Mouse (Mus musculus) intestine, embryonic 14.5 days (tissue): ENCODE results near the gene Krtap8-1. TPM values are rescaled to one million over a fixed set of nuclear protein-coding genes. Genes with fewer than 3 reads are reported as not detected.

ENCODE experiments used
- ATAC-seq: fragments of 200-750 bp; cut with Nextera tagmentation; replicated peaks from 2 replicates; pipeline ENCODE4 v1.8.0; 2017; ENCODE audit warnings: low read depth, moderate number of reproducible peaks, moderate TSS enrichment, moderate library complexity; ENCODE audit not compliant: low FRiP score, low TSS enrichment
- DNase-seq: peaks from one replicate; pipeline ENCODE4 v3.0.0-alpha.2; 2018; ENCODE audit warnings: low spot score
- H3K27ac ChIP-seq: fragments of 300-500 bp; sonication (generic); 2 replicates; pipeline ENCODE4 v1.5.1; 2014; ENCODE audit warnings: low read depth, mild to moderate bottlenecking, control low read depth
- H3K27me3 ChIP-seq: fragments of 300-500 bp; sonication (generic); replicated peaks from 2 replicates; pipeline ENCODE4 v1.6.1; 2014; ENCODE audit warnings: low read length, control low read depth; ENCODE audit not compliant: control insufficient read depth, insufficient read depth
- H3K36me3 ChIP-seq: fragments of 300-500 bp; sonication (generic); 2 replicates; pipeline ENCODE4 v1.6.1; 2014; ENCODE audit warnings: low read length, control low read depth; ENCODE audit not compliant: control insufficient read depth, insufficient read depth
- H3K4me1 ChIP-seq: fragments of 300-500 bp; sonication (generic); replicated peaks from 2 replicates; pipeline ENCODE4 v1.6.1; 2014; ENCODE audit warnings: low read length, control low read depth, mixed read lengths; ENCODE audit not compliant: control insufficient read depth, insufficient read depth
- H3K4me2 ChIP-seq: fragments of 300-500 bp; sonication (generic); 2 replicates; pipeline ENCODE4 v1.6.1; 2014; ENCODE audit warnings: low read length
- H3K4me3 ChIP-seq: fragments of 300-500 bp; sonication (generic); 2 replicates; pipeline ENCODE4 v1.5.1; 2014; ENCODE audit warnings: low read depth, low read length, control low read depth, mixed read lengths
- H3K9ac ChIP-seq: fragments of 300-500 bp; sonication (generic); 2 replicates; pipeline ENCODE4 v1.6.1; 2014; ENCODE audit warnings: mild to moderate bottlenecking, low read length
- H3K9me3 ChIP-seq: fragments of 300-500 bp; sonication (generic); 2 replicates; pipeline ENCODE4 v1.6.1; 2016; ENCODE audit warnings: low read length, control low read depth; ENCODE audit not compliant: control insufficient read depth
- WGBS: fragments of 180-500 bp; shearing (Covaris S2); extraction: QIAGEN DNeasy Blood & Tissue Kit; methylation state at CpG from one replicate; pipeline ENCODE4 v1.1.7; 2014; 5-methylcytosine and 5-hydroxymethylcytosine counted together
- polyA plus RNA-seq: library from polyadenylated mRNA; unstranded; fragments of >200 nt; fragmentation: Nextera tagmentation; extraction: Ambion mirVana; gene quantifications from 2 replicates; pipeline ENCODE4 v1.2.1, GENCODE M21; 2014

Gene Krtap8-1
- polyA plus RNA-seq = not detected in 2 replicates

GRCm38 (mm10) chr16:89487852-89488251, at the start of gene Krtap8-1:
Gene Krtap8-1 (minus strand): TSS chr16:89487952.
- H3K4me2 ChIP-seq = no peak within 1 kb of the TSS
- ATAC-seq (no peak), DNase-seq (no peak)
- 82% methylated on average over 7 of the region's 7 CpGs for WGBS
- no peak within 1 kb of the TSS for H3K9ac ChIP-seq
- no peak within 1 kb of the TSS for H3K4me3 ChIP-seq
- no peak within 1 kb of the TSS for H3K27ac ChIP-seq
- H3K36me3 ChIP-seq = no peaks in the 10 kb centered on the region
- H3K4me1 ChIP-seq = no peaks in the 10 kb centered on the region
- no peaks in the 10 kb centered on the region for H3K9me3 ChIP-seq
- no peaks in the 10 kb centered on the region for H3K27me3 ChIP-seq

GRCm38 (mm10) chr16:89537349-89537748, 49.6 kb upstream of the Krtap8-1 start:
- H3K9me3 ChIP-seq = no peaks in the 10 kb centered on the region
- H3K27me3 ChIP-seq = no peaks in the 10 kb centered on the region
- H3K9ac ChIP-seq = no peak overlapping the region
- DNase-seq (no peak), ATAC-seq (no peak)
- no peaks in the 10 kb centered on the region for H3K4me1 ChIP-seq
- no peak overlapping the region for H3K4me2 ChIP-seq
- WGBS = 93% methylated on average over 6 of the region's 6 CpGs
- H3K36me3 ChIP-seq = no peaks in the 10 kb centered on the region
- H3K27ac ChIP-seq = no peak overlapping the region
- no peak overlapping the region for H3K4me3 ChIP-seq

- H3K9me3 ChIP-seq = no peaks in the 10 kb centered on the region
- H3K27me3 ChIP-seq = no peaks in the 10 kb centered on the region
- no peak for ATAC-seq
- H3K4me3 ChIP-seq = no peak overlapping the region
- no peak overlapping the region for H3K9ac ChIP-seq
- no peaks in the 10 kb centered on the region for H3K4me1 ChIP-seq
- H3K27ac ChIP-seq = no peak overlapping the region
- no peak for DNase-seq
- H3K36me3 ChIP-seq = no peaks in the 10 kb centered on the region
- WGBS = 43% methylated on average over 7 of the region's 7 CpGs
- no peak overlapping the region for H3K4me2 ChIP-seq
These were observed 42.8 kb upstream of the Krtap8-1 start for GRCm38 (mm10) chr16:89530547-89530946.

GRCm38 (mm10) chr16:89529846-89530245, 42.1 kb upstream of the Krtap8-1 start:
- no peaks in the 10 kb centered on the region for H3K36me3 ChIP-seq
- H3K27ac ChIP-seq = no peak overlapping the region
- no peaks in the 10 kb centered on the region for H3K4me1 ChIP-seq
- 32% methylated on average over 7 of the region's 7 CpGs for WGBS
- H3K4me2 ChIP-seq = no peak overlapping the region
- no peak for DNase-seq
- H3K4me3 ChIP-seq = no peak overlapping the region
- no peaks in the 10 kb centered on the region for H3K27me3 ChIP-seq
- ATAC-seq = no peak
- no peak overlapping the region for H3K9ac ChIP-seq
- H3K9me3 ChIP-seq = no peaks in the 10 kb centered on the region

- DNase-seq = no peak
- 89% methylated on average over 3 of the region's 3 CpGs for WGBS
- no peak overlapping the region for H3K4me2 ChIP-seq
- no peak overlapping the region for H3K9ac ChIP-seq
- no peak overlapping the region for H3K27ac ChIP-seq
- no peaks in the 10 kb centered on the region for H3K27me3 ChIP-seq
- H3K36me3 ChIP-seq = no peaks in the 10 kb centered on the region
- no peak overlapping the region for H3K4me3 ChIP-seq
- no peaks in the 10 kb centered on the region for H3K4me1 ChIP-seq
- ATAC-seq = no peak
- no peaks in the 10 kb centered on the region for H3K9me3 ChIP-seq
These were observed 40.6 kb upstream of the Krtap8-1 start for GRCm38 (mm10) chr16:89528380-89528779.

GRCm38 (mm10) chr16:89520996-89521395, 33.2 kb upstream of the Krtap8-1 start:
- 95% methylated on average over 4 of the region's 4 CpGs for WGBS
- no peak overlapping the region for H3K9ac ChIP-seq
- H3K27me3 ChIP-seq = no peaks in the 10 kb centered on the region
- no peaks in the 10 kb centered on the region for H3K36me3 ChIP-seq
- no peak overlapping the region for H3K4me3 ChIP-seq
- H3K9me3 ChIP-seq = no peaks in the 10 kb centered on the region
- H3K27ac ChIP-seq = no peak overlapping the region
- ATAC-seq = no peak
- no peak overlapping the region for H3K4me2 ChIP-seq
- H3K4me1 ChIP-seq = no peaks in the 10 kb centered on the region
- DNase-seq = no peak

- Histone ChIP-seq H3K36me3 (no peaks in the 10 kb centered on the region), H3K4me3 (no peak overlapping the region), H3K9me3 (no peaks in the 10 kb centered on the region), H3K4me1 (no peaks in the 10 kb centered on the region), H3K9ac (no peak overlapping the region), H3K27me3 (no peaks in the 10 kb centered on the region), H3K4me2 (no peak overlapping the region), H3K27ac (no peak overlapping the region)
- WGBS = 84% methylated on average over 2 of the region's 2 CpGs
- DNase-seq (no peak), ATAC-seq (no peak)
These were observed 32.8 kb upstream of the Krtap8-1 start for GRCm38 (mm10) chr16:89520555-89520954.

GRCm38 (mm10) chr16:89520091-89520490, 32.3 kb upstream of the Krtap8-1 start:
- Histone ChIP-seq H3K27ac (no peak overlapping the region), H3K27me3 (no peaks in the 10 kb centered on the region), H3K4me1 (no peaks in the 10 kb centered on the region), H3K4me2 (no peak overlapping the region), H3K9me3 (no peaks in the 10 kb centered on the region), H3K36me3 (no peaks in the 10 kb centered on the region), H3K4me3 (no peak overlapping the region), H3K9ac (no peak overlapping the region)
- no peak for DNase-seq
- ATAC-seq = no peak
- 83% methylated on average over 6 of the region's 6 CpGs for WGBS

GRCm38 (mm10) chr16:89517635-89518034, 29.9 kb upstream of the Krtap8-1 start:
- H3K4me3 ChIP-seq = no peak overlapping the region
- no peaks in the 10 kb centered on the region for H3K4me1 ChIP-seq
- 62% methylated on average over 9 of the region's 9 CpGs for whole genome bisulfite sequencing
- no peaks in the 10 kb centered on the region for H3K36me3 ChIP-seq
- H3K27ac ChIP-seq = no peak overlapping the region
- ATAC-seq = no peak
- no peak overlapping the region for H3K4me2 ChIP-seq
- no peak overlapping the region for H3K9ac ChIP-seq
- no peaks in the 10 kb centered on the region for H3K27me3 ChIP-seq
- no peak for DNase-seq
- no peaks in the 10 kb centered on the region for H3K9me3 ChIP-seq
